Mouse (Mus musculus) hindbrain, embryonic 13.5 days (tissue): ENCODE measurements around the gene Tomm7. TPM values are rescaled to one million over a fixed set of nuclear protein-coding genes. Genes with fewer than 3 reads are reported as not detected.
"Not testable (repeated sequence)": the region's sequence is repeated elsewhere in the genome, so short reads cannot be mapped to it uniquely, and the experiment has no call there.

Experiments used
- ATAC-seq: fragments of 200-750 bp; cut with Nextera tagmentation; 2 replicates; pipeline ENCODE4 v1.8.0; 2017; ENCODE audit warnings: moderate TSS enrichment; ENCODE audit not compliant: low FRiP score
- H3K27ac ChIP-seq: fragments of 300-500 bp; sonication (generic); 2 replicates; pipeline ENCODE4 v1.5.1; 2015; ENCODE audit warnings: inconsistent platforms, mild to moderate bottlenecking, moderate library complexity
- H3K27me3 ChIP-seq: fragments of 300-500 bp; sonication (generic); 2 replicates; pipeline ENCODE4 v1.6.1; 2015; ENCODE audit warnings: mild to moderate bottlenecking, inconsistent platforms
- H3K36me3 ChIP-seq: fragments of 300-500 bp; sonication (generic); 2 replicates; pipeline ENCODE4 v1.6.1; 2015; ENCODE audit warnings: mild to moderate bottlenecking, inconsistent platforms
- H3K4me1 ChIP-seq: fragments of 300-500 bp; sonication (generic); replicated peaks from 2 replicates; pipeline ENCODE4 v1.6.1; 2015; ENCODE audit warnings: inconsistent platforms
- H3K4me2 ChIP-seq: fragments of 300-500 bp; sonication (generic); 2 replicates; pipeline ENCODE4 v1.6.1; 2015; ENCODE audit warnings: inconsistent platforms, mild to moderate bottlenecking, moderate library complexity
- H3K4me3 ChIP-seq: fragments of 300-500 bp; sonication (generic); 2 replicates; pipeline ENCODE4 v1.5.1; 2015; ENCODE audit warnings: mild to moderate bottlenecking, inconsistent platforms
- H3K9ac ChIP-seq: fragments of 300-500 bp; sonication (generic); 2 replicates; pipeline ENCODE4 v1.6.1; 2015; ENCODE audit warnings: mild to moderate bottlenecking, inconsistent platforms
- H3K9me3 ChIP-seq: fragments of 300-500 bp; sonication (generic); 2 replicates; pipeline ENCODE4 v1.6.1; 2016; ENCODE audit warnings: inconsistent platforms
- WGBS: fragments of 180-500 bp; shearing (Covaris S2); methylation state at CpG from one replicate; pipeline ENCODE4 v1.1.7; 2015; 5-methylcytosine and 5-hydroxymethylcytosine counted together
- polyA plus RNA-seq: library from polyadenylated mRNA; unstranded; fragments of >200 nt; fragmentation: Nextera tagmentation; extraction: Ambion mirVana; gene quantifications from 2 replicates; pipeline ENCODE4 v1.2.1, GENCODE M21; 2015

Tomm7 gene
- polyA plus RNA-seq, 1 experiment from 2014 or later = 110 TPM

DNA sequence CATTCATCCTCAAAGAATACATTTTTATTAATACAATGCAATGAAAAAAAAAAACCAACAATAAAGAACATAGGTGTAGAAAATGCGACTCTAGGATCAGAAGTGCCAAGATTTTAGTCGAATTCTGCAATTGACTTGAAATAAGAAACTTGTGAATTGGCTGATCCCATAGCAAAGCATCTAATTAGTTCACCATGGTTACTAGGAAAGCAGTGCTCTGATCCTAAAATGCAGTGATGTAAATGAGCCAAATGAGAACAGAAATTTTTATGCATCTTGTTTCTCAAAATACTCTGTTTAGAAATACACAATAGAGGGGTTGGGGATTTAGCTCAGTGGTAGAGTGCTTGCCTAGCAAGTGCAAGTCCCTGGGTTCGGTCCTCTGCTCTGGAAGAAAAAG is 1.2 kb upstream of the Tomm7 start:
- 89% methylated on average over 3 of the region's 3 CpGs for WGBS

DNA sequence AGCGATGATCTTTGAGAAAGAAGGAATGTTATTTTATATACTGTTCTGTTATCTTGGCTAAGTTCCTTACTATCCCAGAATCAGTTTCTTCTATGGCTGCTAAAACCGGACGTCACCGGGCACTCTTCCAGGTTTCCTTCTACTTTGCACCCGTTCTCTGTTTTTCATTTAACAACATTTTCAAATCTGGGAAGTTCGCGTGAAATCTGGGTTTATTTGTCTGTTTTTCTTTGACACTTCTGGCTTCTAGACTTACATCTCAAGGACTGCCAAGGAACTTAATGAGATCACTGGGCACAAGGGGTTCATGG is 525 bp upstream of the Tomm7 start:
- ATAC-seq = peak; percentile 23; the same call in 1 of the 2 replicates
- peaks cover 5% of the 10 kb centered on the region for H3K36me3 ChIP-seq

More for the DNA sequence above, 1.2 kb upstream of the Tomm7 start:
- Histone ChIP-seq H3K27ac (no peak overlapping the region), H3K4me2 (peak overlapping the region; percentile 68; the same call in 1 of the 2 replicates), H3K4me3 (no peak overlapping the region), H3K9me3 (no peaks in the 10 kb centered on the region), H3K9ac (no peak overlapping the region; the same call in 1 of the 2 replicates), H3K36me3 (peaks cover 3% of the 10 kb centered on the region), H3K27me3 (no peaks in the 10 kb centered on the region), H3K4me1 (peaks cover 26% of the 10 kb centered on the region)
- ATAC-seq = no peak

DNA sequence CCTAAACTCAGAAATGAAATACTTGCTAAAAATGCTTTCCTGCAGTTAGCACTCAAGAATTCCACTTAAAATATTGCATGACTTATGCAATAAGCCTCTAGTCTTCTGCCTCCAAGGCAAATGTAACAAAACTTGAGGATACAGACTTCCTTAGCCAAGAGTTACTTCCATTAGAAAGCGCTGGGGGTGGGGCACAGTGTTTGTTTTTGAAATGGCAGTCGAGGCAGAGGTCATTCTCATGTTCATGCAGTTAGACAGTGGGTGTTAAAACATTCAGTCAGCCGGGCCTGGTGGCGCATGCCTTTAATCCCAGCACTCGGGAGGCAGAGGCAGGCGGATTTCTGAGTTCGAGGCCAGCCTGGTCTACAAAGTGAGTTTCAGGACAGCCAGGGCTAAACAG is 5.8 kb downstream of the Tomm7 start:
- Histone ChIP-seq H3K27me3 (no peaks in the 10 kb centered on the region), H3K27ac (no peak overlapping the region), H3K36me3 (peaks cover 19% of the 10 kb centered on the region), H3K4me3 (no peak overlapping the region), H3K9me3 (no peaks in the 10 kb centered on the region), H3K4me1 (peaks cover 14% of the 10 kb centered on the region), H3K4me2 (no peak overlapping the region), H3K9ac (no peak overlapping the region)
- 92% methylated on average over 7 of the region's 7 CpGs for WGBS
- no peak for ATAC-seq

More for the DNA sequence above, 525 bp upstream of the Tomm7 start:
- 41% methylated on average over 7 of the region's 7 CpGs for WGBS
- peak overlapping the region; percentile 86 for H3K9ac ChIP-seq
- H3K27ac ChIP-seq = peak overlapping the region; percentile 84
- H3K4me2 ChIP-seq = peak overlapping the region; percentile 68
- H3K4me3 ChIP-seq = peak overlapping the region; percentile 73
- no peaks in the 10 kb centered on the region for H3K9me3 ChIP-seq
- no peaks in the 10 kb centered on the region for H3K27me3 ChIP-seq
- peaks cover 26% of the 10 kb centered on the region for H3K4me1 ChIP-seq

DNA sequence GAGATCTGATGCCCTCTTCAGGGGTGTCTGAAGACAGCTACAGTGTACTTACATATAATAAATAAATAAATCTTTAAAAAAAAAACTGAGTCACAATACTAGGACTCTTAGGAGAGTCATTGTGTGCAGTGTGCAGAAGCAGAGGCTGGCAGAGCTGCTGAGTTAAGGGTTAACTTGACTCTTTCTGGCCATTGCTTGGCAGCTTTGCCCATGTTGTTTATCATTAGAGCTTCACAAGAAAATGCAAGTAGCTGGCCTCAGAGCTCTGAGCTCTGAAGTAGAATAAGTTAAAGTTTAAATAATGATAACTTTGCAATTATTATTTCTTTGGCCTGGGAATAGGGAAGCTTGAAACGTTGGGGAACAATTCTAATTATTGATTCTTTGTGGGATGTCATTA is 8.3 kb downstream of the Tomm7 start:
- H3K27me3 ChIP-seq = peaks cover 15% of the 10 kb centered on the region
- not testable (repeated sequence) for H3K9ac ChIP-seq, H3K4me2 ChIP-seq, H3K4me3 ChIP-seq, H3K4me1 ChIP-seq, H3K27ac ChIP-seq, H3K9me3 ChIP-seq, ATAC-seq
- H3K36me3 ChIP-seq = peaks cover 19% of the 10 kb centered on the region
- 81% methylated on average over 1 of the region's 1 CpGs for WGBS

GRCm38 (mm10) chr5:23830897-23831752 is 12.8 kb downstream of the Tomm7 start:
- Histone ChIP-seq H3K27ac (no peak overlapping the region), H3K4me2 (peak overlapping the region; percentile 37), H3K4me3 (peak overlapping the region; percentile 11; the same call in 1 of the 2 replicates), H3K4me1 (peaks cover 4% of the 10 kb centered on the region; the same call in 1 of the 2 replicates), H3K9ac (no peak overlapping the region), H3K9me3 (no peaks in the 10 kb centered on the region), H3K27me3 (peaks cover 26% of the 10 kb centered on the region), H3K36me3 (no peaks in the 10 kb centered on the region)
- WGBS = 40% methylated on average over 58 of the region's 58 CpGs
- no peak for ATAC-seq

DNA sequence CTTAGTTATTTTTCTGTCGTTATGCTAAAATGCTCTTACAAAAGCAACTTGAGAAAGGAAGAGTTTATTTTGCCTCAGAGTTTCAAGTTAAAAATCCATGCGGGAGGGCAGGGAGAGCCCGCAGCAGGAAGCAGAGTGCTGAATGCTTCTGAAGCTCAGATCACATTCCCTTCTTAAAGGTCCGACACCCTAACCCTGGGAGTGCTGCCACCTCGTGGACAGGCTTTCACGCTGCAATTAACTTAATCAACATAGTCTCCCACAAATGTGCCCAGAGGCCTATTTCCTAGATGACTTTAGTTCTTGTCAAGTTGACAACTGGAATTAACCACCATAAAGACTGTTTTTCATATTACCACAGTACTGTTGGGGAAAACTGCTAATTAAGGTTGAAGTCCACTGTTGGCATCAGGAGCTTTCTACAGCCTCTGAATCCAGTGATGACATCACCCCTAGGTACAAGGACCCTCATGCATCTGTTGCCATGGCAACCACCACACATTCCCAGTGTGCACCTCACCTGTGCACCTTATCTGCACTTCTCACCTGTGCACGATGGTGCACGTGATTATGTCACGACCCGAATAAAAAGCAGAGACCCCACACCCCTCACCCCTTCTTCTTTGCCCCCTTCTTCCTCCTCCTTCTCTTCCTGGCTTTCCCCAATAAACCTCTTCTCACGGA is 17.5 kb downstream of the Tomm7 start:
- H3K4me2 ChIP-seq = no peak overlapping the region
- H3K36me3 ChIP-seq = no peaks in the 10 kb centered on the region
- H3K9ac ChIP-seq = no peak overlapping the region
- H3K9me3 ChIP-seq = no peaks in the 10 kb centered on the region
- ATAC-seq = no peak
- no peak overlapping the region for H3K4me3 ChIP-seq
- no peak overlapping the region for H3K27ac ChIP-seq
- H3K4me1 ChIP-seq = peaks cover 4% of the 10 kb centered on the region; the same call in 1 of the 2 replicates
- WGBS = 42% methylated on average over 11 of the region's 11 CpGs
- peaks cover 19% of the 10 kb centered on the region for H3K27me3 ChIP-seq

- H3K36me3 ChIP-seq = peaks cover 12% of the 10 kb centered on the region
- H3K4me1 ChIP-seq = no peaks in the 10 kb centered on the region
- 87% methylated on average over 8 of the region's 8 CpGs for WGBS
- no peak overlapping the region for H3K4me2 ChIP-seq
- H3K9me3 ChIP-seq = no peaks in the 10 kb centered on the region
- H3K27ac ChIP-seq = no peak overlapping the region
- ATAC-seq = no peak
- no peak overlapping the region for H3K9ac ChIP-seq
- 0 out of 2 replicates have a peak, but pooled peaks cover 4% of the 10 kb centered on the region for H3K27me3 ChIP-seq
- H3K4me3 ChIP-seq = no peak overlapping the region
Measured at GRCm38 (mm10) chr5:23824171-23824733, 19.7 kb downstream of the Tomm7 start.

- 78% methylated on average over 11 of the region's 11 CpGs for WGBS
- Histone ChIP-seq H3K4me1 (no peaks in the 10 kb centered on the region), H3K27ac (no peak overlapping the region), H3K4me2 (no peak overlapping the region), H3K9ac (no peak overlapping the region), H3K27me3 (no peaks in the 10 kb centered on the region), H3K9me3 (no peaks in the 10 kb centered on the region), H3K4me3 (no peak overlapping the region), H3K36me3 (peaks cover 27% of the 10 kb centered on the region)
- no peak for ATAC-seq
Measured at GRCm38 (mm10) chr5:23822306-23822705, 21.7 kb downstream of the Tomm7 start.

DNA sequence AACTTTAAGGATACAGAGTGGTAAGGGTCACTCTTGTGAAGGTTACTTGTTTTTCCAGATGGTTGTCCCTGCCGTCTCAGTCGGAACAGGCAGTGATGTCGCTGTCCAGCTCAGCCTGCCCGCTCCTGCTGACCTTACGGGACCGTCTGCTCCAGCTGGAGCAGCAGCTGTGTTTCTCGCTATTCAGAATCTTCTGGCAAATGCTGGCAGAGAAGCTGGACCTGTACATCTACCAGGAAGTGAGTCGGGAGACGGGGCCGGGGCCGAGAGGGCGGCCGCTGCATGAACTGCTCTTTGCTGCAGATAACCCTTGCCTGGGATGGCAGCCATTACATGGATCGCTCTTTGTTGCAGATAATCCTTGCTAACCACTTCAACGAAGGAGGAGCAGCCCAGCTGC is 27.3 kb downstream of the Tomm7 start:
- H3K27ac ChIP-seq = no peak overlapping the region
- peaks cover 78% of the 10 kb centered on the region for H3K36me3 ChIP-seq
- no peak overlapping the region for H3K9ac ChIP-seq
- ATAC-seq = no peak
- no peaks in the 10 kb centered on the region for H3K9me3 ChIP-seq
- no peak overlapping the region for H3K4me3 ChIP-seq
- no peaks in the 10 kb centered on the region for H3K27me3 ChIP-seq
- no peak overlapping the region for H3K4me2 ChIP-seq
- no peaks in the 10 kb centered on the region for H3K4me1 ChIP-seq
- 90% methylated on average over 15 of the region's 15 CpGs for WGBS

DNA sequence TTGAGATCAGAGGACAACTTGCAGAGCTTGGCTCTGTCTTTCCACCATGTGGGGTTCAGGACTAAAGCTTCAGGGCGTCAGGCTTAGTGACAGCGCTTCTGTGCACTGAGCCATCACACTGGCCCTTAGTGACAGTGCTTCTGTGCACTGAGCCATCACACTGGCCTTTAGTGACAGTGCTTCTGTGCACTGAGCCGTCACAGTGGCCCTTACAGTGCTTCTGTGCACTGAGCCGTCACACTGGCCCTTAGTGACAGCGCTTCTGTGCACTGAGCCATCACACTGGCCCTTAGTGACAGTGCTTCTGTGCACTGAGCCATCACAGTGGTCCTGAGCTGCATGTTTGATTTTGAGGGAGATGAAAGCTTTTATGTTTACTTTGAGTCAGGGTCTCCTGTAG is 29.1 kb downstream of the Tomm7 start:
- Histone ChIP-seq H3K4me2 (no peak overlapping the region), H3K9ac (no peak overlapping the region), H3K9me3 (no peaks in the 10 kb centered on the region), H3K4me1 (no peaks in the 10 kb centered on the region), H3K27me3 (no peaks in the 10 kb centered on the region), H3K4me3 (no peak overlapping the region), H3K36me3 (peaks cover 89% of the 10 kb centered on the region), H3K27ac (no peak overlapping the region)
- no peak for ATAC-seq
- 72% methylated on average over 5 of the region's 5 CpGs for WGBS

DNA sequence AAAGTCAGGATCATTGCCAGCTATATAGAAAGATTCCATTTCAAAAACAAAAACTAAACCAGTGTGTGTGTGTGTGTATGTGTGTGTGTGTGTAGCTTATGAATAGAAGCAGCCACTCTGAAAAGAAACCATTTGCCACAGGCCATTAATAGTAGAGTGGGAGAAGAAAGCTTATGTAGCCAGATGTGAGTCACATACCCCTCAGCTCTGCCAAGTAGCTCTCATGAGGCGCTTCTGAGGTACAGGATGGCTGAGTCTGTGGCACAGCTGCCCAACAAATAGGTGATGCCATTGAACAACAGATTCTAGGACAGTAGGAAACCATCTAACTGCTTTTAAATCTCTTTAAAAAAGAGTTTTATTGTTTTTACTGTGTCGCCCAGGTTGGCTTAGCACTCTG is 51.2 kb downstream of the Tomm7 start:
- Histone ChIP-seq H3K27ac (no peak overlapping the region), H3K4me2 (no peak overlapping the region), H3K4me1 (peaks cover 8% of the 10 kb centered on the region), H3K36me3 (peaks cover 24% of the 10 kb centered on the region), H3K27me3 (no peaks in the 10 kb centered on the region), H3K9ac (peak overlapping the region; percentile 24; the same call in 1 of the 2 replicates), H3K4me3 (no peak overlapping the region), H3K9me3 (no peaks in the 10 kb centered on the region)
- 91% methylated on average over 2 of the region's 2 CpGs for WGBS
- no peak for ATAC-seq

GRCm38 (mm10) chr5:23789078-23789612 is 54.8 kb downstream of the Tomm7 start:
- H3K36me3 ChIP-seq = peaks cover 8% of the 10 kb centered on the region
- no peaks in the 10 kb centered on the region for H3K27me3 ChIP-seq
- no peak for ATAC-seq
- WGBS = 87% methylated on average over 4 of the region's 4 CpGs
- no peak overlapping the region; the same call in 1 of the 2 replicates for H3K4me3 ChIP-seq
- H3K9ac ChIP-seq = no peak overlapping the region
- no peak overlapping the region for H3K4me2 ChIP-seq
- H3K9me3 ChIP-seq = no peaks in the 10 kb centered on the region
- H3K4me1 ChIP-seq = peaks cover 8% of the 10 kb centered on the region
- H3K27ac ChIP-seq = no peak overlapping the region
